Comparison of ENCODE assay signal across 8 mouse cellular contexts in the genomic region with DNA sequence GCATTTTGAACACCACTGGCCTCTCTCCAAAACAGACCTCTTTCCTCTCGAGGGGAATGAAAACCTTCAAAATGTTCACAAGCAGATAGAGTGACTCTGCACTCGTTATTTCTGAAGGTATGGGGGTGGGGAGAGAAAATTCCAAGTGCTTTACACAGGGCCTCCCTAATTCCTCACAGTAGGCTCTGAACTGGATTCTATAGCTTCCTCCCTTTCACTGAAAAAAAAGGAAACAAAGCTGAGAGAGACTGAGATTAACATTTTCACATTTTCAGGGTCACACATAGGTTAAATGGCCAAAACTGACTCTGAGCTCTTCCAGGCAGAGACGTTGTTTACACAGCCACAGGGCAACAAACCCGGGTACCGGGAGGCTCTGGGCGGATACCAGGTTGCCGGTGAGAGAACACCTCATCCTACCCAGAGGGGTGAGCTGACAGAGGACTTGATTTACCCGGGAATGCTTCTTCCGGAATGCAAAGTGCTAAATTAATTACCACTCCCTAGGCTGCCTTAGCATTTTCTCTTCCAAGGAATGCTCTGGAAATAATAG.
A peak's percentile ranks its signal among the peaks of the same experiment; 100 is the strongest.
DNase-seq lines count a peak whose midpoint lies in the region; ATAC-seq and TF ChIP-seq lines count a peak whose summit lies in the region.

No protein-coding gene starts in this region.

- peak overlapping the region; percentile 79 for H3K4me2 ChIP-seq in kidney, embryonic 15.5 days
- H3K4me2 ChIP-seq in embryonic facial prominence, embryonic 12.5 days (replicated peaks) = no peak overlapping the region
- peak overlapping the region; percentile 74; the same call in 1 of the 2 replicates for H3K4me2 ChIP-seq in hindbrain, embryonic 13.5 days
- H3K4me2 ChIP-seq in midbrain, postnatal 0 days (ENCODE audit: low read depth, low read length, poor library complexity, severe bottlenecking) = no peak overlapping the region

- ATAC-seq in kidney, embryonic 15.5 days (replicated peaks; ENCODE audit: low FRiP score) = no peak
- no peak for ATAC-seq in embryonic facial prominence, embryonic 12.5 days (ENCODE audit: insufficient number of reproducible peaks, insufficient read depth, low FRiP score, low TSS enrichment)
- no peak for ATAC-seq in hindbrain, embryonic 13.5 days (ENCODE audit: low FRiP score)
- ATAC-seq in midbrain, postnatal 0 days (ENCODE audit: low FRiP score) = no peak
- no peak for ATAC-seq in inflammation-experienced regulatory T-cells, adult 6 months

- DNase-seq in kidney, postnatal 10 days = no peak
- no peak for DNase-seq in midbrain, postnatal 0 days (ENCODE audit: low spot score)
- no peak for DNase-seq in testis, postnatal 14 days (ENCODE audit: low spot score)
- DNase-seq in frontal cortex, adult 2 months (ENCODE audit: extremely low spot score in 1 of 2, low spot score in 1 of 2) = no peak

- peaks cover 78% of the 10 kb centered on the region for H3K4me1 ChIP-seq in kidney, embryonic 15.5 days
- peaks cover 65% of the 10 kb centered on the region for H3K4me1 ChIP-seq in embryonic facial prominence, embryonic 12.5 days
- H3K4me1 ChIP-seq in hindbrain, embryonic 13.5 days (replicated peaks) = peaks cover 68% of the 10 kb centered on the region
- peaks cover 8% of the 10 kb centered on the region; the same call in 1 of the 2 replicates for H3K4me1 ChIP-seq in midbrain, postnatal 0 days (ENCODE audit: insufficient read depth, low read length)

- no peaks in the 10 kb centered on the region for H3K36me3 ChIP-seq in kidney, embryonic 15.5 days
- no peaks in the 10 kb centered on the region for H3K36me3 ChIP-seq in embryonic facial prominence, embryonic 12.5 days
- no peaks in the 10 kb centered on the region for H3K36me3 ChIP-seq in hindbrain, embryonic 13.5 days
- no peaks in the 10 kb centered on the region for H3K36me3 ChIP-seq in midbrain, postnatal 0 days (ENCODE audit: insufficient read depth, low read length)

- 6% methylated on average over 9 of the region's 9 CpGs for WGBS in kidney, embryonic 15.5 days
- 2% methylated on average over 9 of the region's 9 CpGs for WGBS in embryonic facial prominence, embryonic 12.5 days
- 4% methylated on average over 9 of the region's 9 CpGs for WGBS in hindbrain, embryonic 13.5 days
- WGBS in midbrain, postnatal 0 days = 11% methylated on average over 9 of the region's 9 CpGs

- no peak overlapping the region for H3K4me3 ChIP-seq in kidney, embryonic 15.5 days (replicated peaks)
- H3K4me3 ChIP-seq in embryonic facial prominence, embryonic 12.5 days = no peak overlapping the region
- H3K4me3 ChIP-seq in hindbrain, embryonic 13.5 days = no peak overlapping the region
- H3K4me3 ChIP-seq in midbrain, postnatal 0 days (ENCODE audit: low read depth, low read length) = no peak overlapping the region

- no peak for TF ChIP-seq CTCF in midbrain, postnatal 0 days (IDR thresholded peaks at IDR 0.05)

- no peak overlapping the region for H3K9ac ChIP-seq in kidney, embryonic 15.5 days
- no peak overlapping the region for H3K9ac ChIP-seq in embryonic facial prominence, embryonic 12.5 days
- no peak overlapping the region for H3K9ac ChIP-seq in hindbrain, embryonic 13.5 days
- no peak overlapping the region for H3K9ac ChIP-seq in midbrain, postnatal 0 days (replicated peaks; ENCODE audit: low read length, poor library complexity, severe bottlenecking)

- no peaks in the 10 kb centered on the region for H3K27me3 ChIP-seq in kidney, embryonic 15.5 days
- H3K27me3 ChIP-seq in embryonic facial prominence, embryonic 12.5 days = no peaks in the 10 kb centered on the region
- no peaks in the 10 kb centered on the region for H3K27me3 ChIP-seq in hindbrain, embryonic 13.5 days
- H3K27me3 ChIP-seq in midbrain, postnatal 0 days (ENCODE audit: insufficient read depth, low read length) = no peaks in the 10 kb centered on the region

- H3K27ac ChIP-seq in kidney, embryonic 15.5 days = peak overlapping the region; percentile 98
- peak overlapping the region; percentile 98 for H3K27ac ChIP-seq in embryonic facial prominence, embryonic 12.5 days
- peak overlapping the region; percentile 96 for H3K27ac ChIP-seq in hindbrain, embryonic 13.5 days
- 0 out of 2 replicates have a peak overlapping the region, but pooled peaks have one; percentile 38 for H3K27ac ChIP-seq in midbrain, postnatal 0 days (ENCODE audit: low read depth, low read length)

- no peaks in the 10 kb centered on the region for H3K9me3 ChIP-seq in kidney, embryonic 15.5 days (replicated peaks)
- H3K9me3 ChIP-seq in embryonic facial prominence, embryonic 12.5 days = no peaks in the 10 kb centered on the region
- no peaks in the 10 kb centered on the region for H3K9me3 ChIP-seq in hindbrain, embryonic 13.5 days
- no peaks in the 10 kb centered on the region for H3K9me3 ChIP-seq in midbrain, postnatal 0 days (ENCODE audit: low read length)

Comparison
In these comparisons a context has a peak if more than half of its experiments do, and no peak if none do; other contexts are left out.
1. H3K27ac ChIP-seq: peak in every context shown above with its lines; median percentile 98 in kidney, embryonic 15.5 days; 98 in embryonic facial prominence, embryonic 12.5 days; 96 in hindbrain, embryonic 13.5 days; 38 in midbrain, postnatal 0 days.
2. H3K4me2 ChIP-seq: peak in kidney, embryonic 15.5 days (single experiment) and hindbrain, embryonic 13.5 days (single experiment); none in embryonic facial prominence, embryonic 12.5 days (single experiment) and midbrain, postnatal 0 days (single experiment).